Comparison of ENCODE assay signal across 33 mouse cellular contexts in the genomic region with DNA sequence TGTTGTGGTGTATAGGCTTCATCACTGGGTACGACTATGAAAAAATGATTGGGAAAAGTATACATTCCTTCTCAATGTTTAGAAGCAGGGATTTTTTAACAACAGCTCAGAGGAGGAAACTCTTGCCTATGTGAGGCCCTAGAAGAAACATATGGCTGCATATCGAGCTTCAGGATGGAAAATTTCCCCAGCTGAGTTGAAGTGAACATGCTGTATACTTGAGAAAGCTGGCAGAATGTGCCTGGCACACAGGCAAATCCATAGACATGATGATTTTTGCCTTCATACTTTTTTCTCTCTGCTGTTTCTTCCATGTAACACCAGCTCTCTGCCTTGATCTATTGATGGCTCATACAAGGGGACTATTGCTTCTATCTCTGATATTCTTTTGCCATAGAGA.
A peak's percentile ranks its signal among the peaks of the same experiment; 100 is the strongest.
DNase-seq lines count a peak whose midpoint lies in the region; ATAC-seq and TF ChIP-seq lines count a peak whose summit lies in the region.
"Had no signal": no experiment of that assay in that cellular context is flagged by ENCODE, and none has a peak within 500 bp of the region (broad histone marks: within the 10 kb centered on the region; RNA-seq: fewer than 3 reads in every experiment).

No protein-coding gene starts in this region.

- H3K9me3 ChIP-seq in forebrain, embryonic 16.5 days (ENCODE audit: control insufficient read depth, low read length) = no peaks in the 10 kb centered on the region
- H3K9me3 ChIP-seq in forebrain, embryonic 10.5 days = no peaks in the 10 kb centered on the region
- H3K9me3 ChIP-seq: embryonic facial prominence, embryonic 10.5 days; embryonic facial prominence, embryonic 13.5 days; G1E; heart, embryonic 12.5 days; heart, embryonic 15.5 days; hindbrain, embryonic 10.5 days; hindbrain, embryonic 13.5 days; intestine, embryonic 15.5 days had no signal

- no peak for TF ChIP-seq CTCF in left cerebral cortex, adult 2 months (IDR thresholded peaks at IDR 0.05)

- H3K36me3 ChIP-seq in forebrain, embryonic 16.5 days (ENCODE audit: control insufficient read depth, insufficient read depth) = no peaks in the 10 kb centered on the region
- H3K36me3 ChIP-seq in forebrain, embryonic 10.5 days (replicated peaks) = no peaks in the 10 kb centered on the region
- H3K36me3 ChIP-seq: embryonic facial prominence, embryonic 10.5 days; embryonic facial prominence, embryonic 13.5 days; G1E; heart, embryonic 12.5 days; heart, embryonic 15.5 days; hindbrain, embryonic 10.5 days; hindbrain, embryonic 13.5 days; intestine, embryonic 15.5 days had no signal

- no peak overlapping the region for H3K4me3 ChIP-seq in forebrain, embryonic 16.5 days (replicated peaks; ENCODE audit: low read length)
- H3K4me3 ChIP-seq in forebrain, embryonic 10.5 days = no peak overlapping the region
- no peak overlapping the region for H3K4me3 ChIP-seq in left cerebral cortex, adult 2 months
- H3K4me3 ChIP-seq: embryonic facial prominence, embryonic 10.5 days; embryonic facial prominence, embryonic 13.5 days; erythroblast, embryonic 14.5 days; heart, embryonic 12.5 days; heart, embryonic 15.5 days; hindbrain, embryonic 10.5 days; hindbrain, embryonic 13.5 days; intestine, embryonic 15.5 days had no signal

- DNase-seq in forebrain, embryonic 10.5 days (ENCODE audit: extremely low spot score, low spot score) = no peak
- DNase-seq in frontal cortex, adult 2 months (ENCODE audit: extremely low spot score in 1 of 2, low spot score in 1 of 2) = peak; percentile 13 to 22
- no peak for DNase-seq in frontal cortex, postnatal 10 days (ENCODE audit: low spot score in 2 of 2)
- DNase-seq in left cerebral cortex, adult 2 months (ENCODE audit: extremely low spot score in 1 of 2, low spot score in 2 of 2) = no peak
- DNase-seq in left cerebral cortex, postnatal 4 days = no peak
- peak; percentile 58 for DNase-seq in brain, adult 2 months (ENCODE audit: low read depth, low spot score)
- no peak for DNase-seq in heart, adult 8-10 months (ENCODE audit: low spot score)
- DNase-seq: adrenal gland, postnatal 10 days; adrenal gland, postnatal 36 days; B cell, adult 2 months; cerebellum, adult 11-12 months; cerebellum, adult 8-10 months; cerebellum, postnatal 10 days; cerebellum, postnatal 36 days; embryo, embryonic 11 days; gastrocnemius, postnatal 10 days; heart, adult 11 months; heart, postnatal 10 days; heart, postnatal 36 days; kidney, adult 11 months had no signal

- no peaks in the 10 kb centered on the region for H3K27me3 ChIP-seq in forebrain, embryonic 16.5 days (replicated peaks; ENCODE audit: control insufficient read depth, insufficient read depth, low read length)
- H3K27me3 ChIP-seq in forebrain, embryonic 10.5 days (ENCODE audit: poor library complexity, severe bottlenecking) = 0 out of 2 replicates have a peak, but pooled peaks cover 7% of the 10 kb centered on the region
- H3K27me3 ChIP-seq: CH12.LX; intestine, embryonic 15.5 days had no signal

- no peaks in the 10 kb centered on the region for H3K4me1 ChIP-seq in forebrain, embryonic 16.5 days (replicated peaks; ENCODE audit: control insufficient read depth, insufficient read depth, low read length)
- no peaks in the 10 kb centered on the region for H3K4me1 ChIP-seq in forebrain, embryonic 10.5 days
- H3K4me1 ChIP-seq: embryonic facial prominence, embryonic 10.5 days; embryonic facial prominence, embryonic 13.5 days; heart, embryonic 12.5 days; heart, embryonic 15.5 days; hindbrain, embryonic 10.5 days; hindbrain, embryonic 13.5 days; intestine, embryonic 15.5 days had no signal

- intact Hi-C loops in left cerebral cortex, adult 2 months (cut with DNase I) = no loop called here
- intact Hi-C loops in left cerebral cortex, postnatal 4 days (cut with DNase I) = no loop called here

- H3K9ac ChIP-seq in forebrain, embryonic 16.5 days (replicated peaks; ENCODE audit: low read depth, low read length) = no peak overlapping the region
- H3K9ac ChIP-seq: embryonic facial prominence, embryonic 13.5 days; heart, embryonic 12.5 days; heart, embryonic 15.5 days; hindbrain, embryonic 13.5 days; intestine, embryonic 15.5 days had no signal

- WGBS in forebrain, embryonic 16.5 days = 73% methylated on average over 2 of the region's 2 CpGs
- WGBS in forebrain, embryonic 10.5 days = 89% methylated on average over 2 of the region's 2 CpGs

- H3K4me2 ChIP-seq in forebrain, embryonic 16.5 days (ENCODE audit: low read length) = no peak overlapping the region
- H3K4me2 ChIP-seq: embryonic facial prominence, embryonic 13.5 days; heart, embryonic 12.5 days; heart, embryonic 15.5 days; hindbrain, embryonic 13.5 days; intestine, embryonic 15.5 days had no signal

- peak; percentile 28; the same call in 1 of the 2 replicates for ATAC-seq in forebrain, embryonic 16.5 days
- ATAC-seq: hindbrain, embryonic 16.5 days; intestine, embryonic 15.5 days; Patski had no signal

- no peak overlapping the region for H3K27ac ChIP-seq in forebrain, embryonic 16.5 days (ENCODE audit: low read length)
- H3K27ac ChIP-seq in forebrain, embryonic 10.5 days = no peak overlapping the region
- H3K27ac ChIP-seq in left cerebral cortex, adult 2 months = peak overlapping the region; percentile 21
- H3K27ac ChIP-seq: embryonic facial prominence, embryonic 10.5 days; embryonic facial prominence, embryonic 13.5 days; heart, embryonic 15.5 days; hindbrain, embryonic 10.5 days; hindbrain, embryonic 13.5 days; intestine, embryonic 15.5 days had no signal

Comparison
In these comparisons a context has a peak if more than half of its experiments do, and no peak if none do; other contexts are left out.
1. DNase-seq: peak in frontal cortex, adult 2 months (2 of 2) and brain, adult 2 months (single experiment); none in forebrain, embryonic 10.5 days (single experiment), frontal cortex, postnatal 10 days (0 of 2), left cerebral cortex, adult 2 months (0 of 2), left cerebral cortex, postnatal 4 days (single experiment) and heart, adult 8-10 months (single experiment).